Mouse (Mus musculus): ENCODE measurements around the gene Rnf111.
"Not testable (repeated sequence)": the region's sequence is repeated elsewhere in the genome, so short reads cannot be mapped to it uniquely, and the experiment has no call there.

The Rnf111 gene

GRCm38 (mm10) chr9:70509906-70510525 lies 6.5 kb upstream of the Rnf111 start:
- CTCF ChIA-PET: interaction anchor here in 1 of 4 experiments (0.6 kb wide), 1 partner anchor 1393 kb away, joined by 5 read pairs; no protein-coding TSS in a partner anchor
- POLR2A ChIA-PET: interaction anchor here in 2 of 4 experiments (1.0 to 2.1 kb wide), 3 partner anchors 13 to 32 kb away, joined by 3 to 6 read pairs (median 4); partner anchors contain the start of gene Sltm (in 1 of the 2)

- ChIA-PET POLR2A (interaction anchor here in 1 of 4 experiments (0.9 to 1.9 kb wide), 2 partner anchors 13 to 36 kb away, joined by 3 to 5 read pairs; partner anchors contain the start of gene Sltm), CTCF (no interaction called here)
Measured at GRCm38 (mm10) chr9:70506787-70507186, 3.3 kb upstream of the Rnf111 start.

GRCm38 (mm10) chr9:70506186-70506585 lies 2.7 kb upstream of the Rnf111 start:
- CTCF ChIA-PET: no interaction called here
- POLR2A ChIA-PET: interaction anchor here in 1 of 4 experiments (1.9 kb wide), 1 partner anchor 36 kb away, joined by 5 read pairs; the partner anchor contains the start of gene Sltm

- POLR2A ChIA-PET: interaction anchor here in 3 of 4 experiments (1.0 to 6.7 kb wide), 19 partner anchors 9 to 416 kb away, joined by 3 to 99 read pairs (median 6); partner anchors contain the start of gene Sltm (in 2 of the 3)
- CTCF ChIA-PET: no interaction called here
Measured at GRCm38 (mm10) chr9:70503015-70503603, 416 bp downstream of the Rnf111 start.

- POLR2A ChIA-PET: interaction anchor here (0.6 to 6.7 kb wide), 21 partner anchors 9 to 415 kb away, joined by 3 to 99 read pairs (median 5); partner anchors contain the start of gene Sltm (in 2 of the 4)
- CTCF ChIA-PET: no interaction called here
Measured at GRCm38 (mm10) chr9:70502284-70503014, 1.1 kb downstream of the Rnf111 start.

- CTCF ChIA-PET: no interaction called here
- POLR2A ChIA-PET: interaction anchor here in 3 of 4 experiments (0.6 to 6.7 kb wide), 4 partner anchors 10 to 186 kb away, joined by 3 to 99 read pairs (median 13); no protein-coding TSS in a partner anchor
Measured at GRCm38 (mm10) chr9:70496990-70497389, 6.5 kb downstream of the Rnf111 start.

- CTCF ChIA-PET: interaction anchor here in 1 of 4 experiments (0.6 kb wide), 1 partner anchor 96 kb away, joined by 5 read pairs; no protein-coding TSS in a partner anchor
- POLR2A ChIA-PET: interaction anchor here in 3 of 4 experiments (0.7 to 4.6 kb wide), 9 partner anchors 8 to 230 kb away, joined by 3 to 43 read pairs (median 6); no protein-coding TSS in a partner anchor
Measured at GRCm38 (mm10) chr9:70493038-70493437, 10.5 kb downstream of the Rnf111 start.

- ChIA-PET POLR2A (interaction anchor here in 2 of 4 experiments (0.6 to 4.6 kb wide), 7 partner anchors 10 to 245 kb away, joined by 3 to 26 read pairs (median 5); no protein-coding TSS in a partner anchor), CTCF (no interaction called here)
Measured at GRCm38 (mm10) chr9:70491176-70491575, 12.3 kb downstream of the Rnf111 start.

GRCm38 (mm10) chr9:70487401-70487800 lies 16.1 kb downstream of the Rnf111 start:
- ChIA-PET POLR2A (interaction anchor here (0.5 to 8.0 kb wide), 48 partner anchors 7 to 1025 kb away, joined by 3 to 99 read pairs (median 4); partner anchors contain the start of genes Sltm (in 2 of the 4), Myo1e (in 1 of the 4), Polr2m (in 1 of the 4) and Rnf111 (in 1 of the 4)), CTCF (interaction anchor here (0.6 to 1.5 kb wide), 7 partner anchors 10 to 403 kb away, joined by 3 to 10 read pairs (median 4); partner anchors contain the start of gene Rnf111 (in 1 of the 4))

- ChIA-PET CTCF (interaction anchor here in 1 of 4 experiments (0.7 kb wide), 1 partner anchor 9 kb away, joined by 3 read pairs; no protein-coding TSS in a partner anchor), POLR2A (interaction anchor here (0.6 to 8.0 kb wide), 19 partner anchors 8 to 748 kb away, joined by 3 to 99 read pairs (median 9); partner anchors contain the start of gene Myo1e (in 1 of the 4))
Measured at GRCm38 (mm10) chr9:70485840-70486239, 17.7 kb downstream of the Rnf111 start.

- POLR2A ChIA-PET: interaction anchor here in 2 of 4 experiments (0.7 to 8.0 kb wide), 18 partner anchors 8 to 396 kb away, joined by 3 to 99 read pairs (median 4); partner anchors contain the start of genes Sltm (in 2 of the 2) and Rnf111 (in 1 of the 2)
- CTCF ChIA-PET: interaction anchor here in 2 of 4 experiments (0.6 to 1.0 kb wide), 2 partner anchors 10 to 66 kb away, joined by 3 to 4 read pairs; no protein-coding TSS in a partner anchor
Measured at GRCm38 (mm10) chr9:70483495-70483894, 20.0 kb downstream of the Rnf111 start.

GRCm38 (mm10) chr9:70481872-70482271 lies 21.7 kb downstream of the Rnf111 start:
- ChIA-PET POLR2A (interaction anchor here in 3 of 4 experiments (0.8 to 8.0 kb wide), 7 partner anchors 10 to 71 kb away, joined by 3 to 99 read pairs (median 3); no protein-coding TSS in a partner anchor), CTCF (no interaction called here)

GRCm38 (mm10) chr9:70477229-70477628 lies 26.3 kb downstream of the Rnf111 start:
- POLR2A ChIA-PET: interaction anchor here (0.6 to 7.7 kb wide), 14 partner anchors 9 to 746 kb away, joined by 3 to 96 read pairs (median 7); no protein-coding TSS in a partner anchor
- CTCF ChIA-PET: interaction anchor here in 2 of 4 experiments (0.9 to 1.1 kb wide), 3 partner anchors 8 to 10 kb away, joined by 3 to 5 read pairs (median 3); no protein-coding TSS in a partner anchor

- CTCF ChIA-PET: interaction anchor here in 1 of 4 experiments (2.3 kb wide), 1 partner anchor 11 kb away, joined by 10 read pairs; no protein-coding TSS in a partner anchor
- POLR2A ChIA-PET: interaction anchor here (1.0 to 7.7 kb wide), 14 partner anchors 10 to 26 kb away, joined by 3 to 96 read pairs (median 6); no protein-coding TSS in a partner anchor
Measured at GRCm38 (mm10) chr9:70475777-70476270, 27.7 kb downstream of the Rnf111 start.

- ChIA-PET CTCF (interaction anchor here in 1 of 4 experiments (1.0 kb wide), 1 partner anchor 10 kb away, joined by 3 read pairs; no protein-coding TSS in a partner anchor), POLR2A (interaction anchor here in 2 of 4 experiments (0.9 to 7.7 kb wide), 12 partner anchors 12 to 128 kb away, joined by 3 to 96 read pairs (median 6); partner anchors contain the start of gene Sltm (in 1 of the 2))
Measured at GRCm38 (mm10) chr9:70473400-70473799, 30.1 kb downstream of the Rnf111 start.

GRCm38 (mm10) chr9:70463091-70463490 lies 40.4 kb downstream of the Rnf111 start:
- POLR2A ChIA-PET, CTCF ChIA-PET: not testable (repeated sequence)

- CTCF ChIA-PET: no interaction called here
- POLR2A ChIA-PET: interaction anchor here in 2 of 4 experiments (0.6 to 1.9 kb wide), 4 partner anchors 9 to 35 kb away, joined by 3 to 5 read pairs (median 3); no protein-coding TSS in a partner anchor
Measured at GRCm38 (mm10) chr9:70452371-70452770, 51.2 kb downstream of the Rnf111 start.
